Mouse (Mus musculus): ENCODE measurements around the gene Arl5c.

The Arl5c gene

GRCm38 (mm10) chr11:97995564-97996288, at the start of gene Arl5c:
Gene Arl5c, minus strand, starts transcription at chr11:97996181.
- peak; percentile 86 for DNase-seq (ENCODE audit: inconsistent ontology term)

GRCm38 (mm10) chr11:98045596-98045995, 49.6 kb upstream of the Arl5c start:
- no peak for DNase-seq (ENCODE audit: inconsistent ontology term)

DNA sequence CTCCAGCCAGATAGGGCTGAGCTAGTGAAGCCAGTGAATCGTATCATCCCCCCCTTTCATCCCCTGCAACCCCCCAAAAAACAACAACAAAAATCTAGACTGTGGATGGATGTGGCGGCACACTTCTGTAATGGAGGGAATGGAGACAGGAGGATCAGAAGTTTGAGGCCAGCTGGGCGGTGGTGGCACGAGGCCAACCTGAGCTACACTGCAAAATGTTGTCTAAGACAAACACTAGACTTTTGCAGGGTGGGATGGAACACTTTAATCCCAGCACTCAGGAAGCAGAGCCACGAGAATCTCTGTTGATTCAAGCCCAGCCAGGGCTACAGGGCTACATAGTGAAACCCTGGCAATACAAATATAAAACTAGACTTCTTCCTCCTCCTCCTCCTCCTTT, 48.1 kb upstream of the Arl5c start:
- no peak for DNase-seq (ENCODE audit: inconsistent ontology term)

DNA sequence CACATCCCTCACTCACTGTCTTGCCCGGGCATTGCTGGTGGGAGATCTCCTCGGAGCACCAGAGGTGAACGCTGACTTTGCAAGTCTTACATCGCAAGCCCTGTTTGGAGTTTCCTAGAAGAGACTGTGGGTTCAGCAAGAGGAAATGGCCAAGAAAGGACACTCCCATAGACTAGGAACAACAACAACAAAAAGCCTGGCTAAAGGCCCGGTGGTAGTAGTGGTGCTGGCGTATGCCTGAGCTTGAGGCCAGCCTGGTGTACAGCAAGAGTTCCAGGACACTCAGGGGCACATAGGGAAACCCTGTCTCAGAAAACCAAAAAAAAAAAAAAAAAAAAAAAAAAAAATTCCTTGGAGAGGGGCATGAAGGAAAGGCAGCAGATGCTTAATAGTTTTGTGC, 46.8 kb upstream of the Arl5c start:
- no peak for DNase-seq (ENCODE audit: inconsistent ontology term)

- DNase-seq (ENCODE audit: inconsistent ontology term): no peak
Observed at GRCm38 (mm10) chr11:98040975-98041374, 45.0 kb upstream of the Arl5c start.

DNA sequence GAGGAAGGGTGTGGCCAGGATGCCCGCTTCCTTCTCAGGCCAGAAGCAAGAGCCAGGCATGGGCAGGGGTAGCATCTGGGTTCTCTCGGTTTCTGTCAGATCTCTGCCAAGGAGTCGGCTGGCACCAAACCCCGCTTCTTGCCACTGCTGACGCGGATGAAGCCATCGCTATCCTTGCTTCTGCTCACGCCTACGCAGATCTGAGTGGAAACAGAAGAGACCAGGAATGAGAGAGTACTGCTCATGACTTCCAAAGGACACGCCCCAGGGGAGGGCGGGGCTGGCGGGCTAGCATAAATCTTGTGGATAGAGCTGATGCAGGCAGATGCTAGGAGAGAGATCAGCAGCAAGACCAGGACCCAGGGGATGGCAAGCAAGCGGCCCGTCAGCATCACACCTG, 41.9 kb upstream of the Arl5c start:
- no peak for DNase-seq (ENCODE audit: inconsistent ontology term)

GRCm38 (mm10) chr11:98035977-98036377, 40.0 kb upstream of the Arl5c start:
- DNase-seq (ENCODE audit: inconsistent ontology term): peak; percentile 90

DNA sequence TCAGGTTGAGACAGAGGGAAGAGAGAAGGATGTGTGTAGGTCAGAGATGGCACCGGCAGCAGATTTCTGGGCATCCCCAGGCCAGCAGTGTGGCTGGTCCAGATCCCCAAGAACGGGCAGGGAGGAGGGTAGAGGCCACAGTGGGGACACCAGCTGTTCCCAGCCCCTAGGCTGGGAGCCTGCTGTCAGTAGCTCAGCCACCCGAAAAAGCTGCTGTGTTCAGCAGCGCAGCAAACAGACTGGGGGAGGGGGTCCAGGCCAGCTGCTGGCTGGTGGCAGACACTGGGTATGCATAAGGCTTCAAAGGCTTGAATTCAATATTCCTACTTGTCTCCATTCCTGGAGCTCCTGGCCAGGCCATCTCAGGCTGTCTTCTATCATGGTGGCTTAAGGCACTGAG, 38.9 kb upstream of the Arl5c start:
- no peak for DNase-seq (ENCODE audit: inconsistent ontology term)

DNA sequence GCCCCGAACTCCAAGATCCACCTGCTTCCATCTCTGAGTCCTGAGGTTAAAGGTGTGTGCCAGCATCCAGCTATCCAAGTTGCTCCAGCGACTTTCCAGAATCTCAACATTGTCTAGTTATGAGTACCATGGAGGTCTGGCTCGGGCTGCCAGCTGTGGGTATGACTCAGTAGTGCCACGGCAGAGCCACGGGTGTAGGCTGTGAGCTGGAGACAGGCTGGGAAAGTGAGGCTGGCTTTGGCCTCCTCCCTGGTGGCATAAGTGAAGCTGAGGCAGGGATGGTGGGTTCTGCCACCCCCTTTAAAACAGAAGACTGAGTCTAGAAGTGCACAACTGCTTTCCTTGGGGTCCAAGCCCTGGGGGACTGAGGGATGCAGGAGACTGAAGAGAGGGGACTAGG, 38.1 kb upstream of the Arl5c start:
- DNase-seq (ENCODE audit: inconsistent ontology term): no peak

DNA sequence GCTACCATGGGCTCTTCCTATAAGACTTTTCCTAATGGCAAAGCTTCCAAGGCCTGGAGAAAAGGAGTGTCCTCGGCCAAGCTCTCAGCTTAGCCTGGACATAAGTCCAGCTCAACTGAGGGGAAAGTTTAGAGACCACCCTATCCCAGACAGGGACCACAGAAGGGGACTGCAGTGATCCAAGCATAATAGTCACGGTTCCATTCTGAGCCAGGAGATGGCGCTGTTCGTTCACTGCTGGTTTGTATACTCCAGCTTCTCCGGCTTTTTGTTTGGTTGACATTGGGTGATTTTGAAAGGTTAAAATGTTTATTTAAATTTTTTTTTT, 35.4 kb upstream of the Arl5c start:
- peak; percentile 60 for DNase-seq (ENCODE audit: inconsistent ontology term)

GRCm38 (mm10) chr11:98030701-98031442, 34.9 kb upstream of the Arl5c start:
- no peak for DNase-seq (ENCODE audit: inconsistent ontology term)

DNA sequence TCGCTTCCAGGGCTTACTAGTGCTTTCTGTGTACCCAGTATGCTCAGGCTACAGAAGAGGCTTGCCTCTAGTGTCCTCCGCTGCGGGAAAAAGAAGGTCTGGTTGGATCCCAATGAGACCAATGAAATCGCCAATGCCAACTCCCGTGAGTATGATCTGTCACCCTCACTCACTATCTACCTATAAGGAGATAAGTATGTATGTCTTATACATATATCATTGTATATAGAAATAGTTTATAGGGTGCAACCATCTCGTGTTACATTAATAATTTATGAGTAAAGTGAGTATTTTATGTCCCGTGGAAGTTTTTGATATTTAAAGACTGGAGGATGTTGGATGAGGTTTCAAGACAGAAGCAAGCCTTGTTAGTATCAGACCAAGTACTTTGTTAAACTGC, 31.8 kb upstream of the Arl5c start:
- DNase-seq (ENCODE audit: inconsistent ontology term): no peak

DNA sequence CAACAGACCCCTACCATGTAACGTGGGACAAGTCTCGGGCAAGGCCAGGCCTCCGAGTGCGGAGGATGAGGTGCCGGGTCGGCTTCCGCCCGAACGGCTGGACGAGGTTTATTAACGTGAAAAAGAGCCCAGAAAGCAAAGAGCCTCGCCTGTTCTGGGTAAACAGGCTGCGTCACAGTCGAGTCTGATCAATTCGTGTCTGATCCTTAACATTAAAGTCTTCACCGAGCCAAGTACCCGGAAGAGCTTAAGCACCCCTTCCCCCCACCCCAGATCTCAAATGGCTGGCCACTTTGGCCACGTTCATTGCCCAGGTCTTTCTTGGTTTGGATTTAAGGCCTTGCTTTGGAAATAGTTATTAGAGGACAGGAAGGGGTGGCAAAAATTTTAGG, 31.3 kb upstream of the Arl5c start:
- no peak for DNase-seq (ENCODE audit: inconsistent ontology term)

DNA sequence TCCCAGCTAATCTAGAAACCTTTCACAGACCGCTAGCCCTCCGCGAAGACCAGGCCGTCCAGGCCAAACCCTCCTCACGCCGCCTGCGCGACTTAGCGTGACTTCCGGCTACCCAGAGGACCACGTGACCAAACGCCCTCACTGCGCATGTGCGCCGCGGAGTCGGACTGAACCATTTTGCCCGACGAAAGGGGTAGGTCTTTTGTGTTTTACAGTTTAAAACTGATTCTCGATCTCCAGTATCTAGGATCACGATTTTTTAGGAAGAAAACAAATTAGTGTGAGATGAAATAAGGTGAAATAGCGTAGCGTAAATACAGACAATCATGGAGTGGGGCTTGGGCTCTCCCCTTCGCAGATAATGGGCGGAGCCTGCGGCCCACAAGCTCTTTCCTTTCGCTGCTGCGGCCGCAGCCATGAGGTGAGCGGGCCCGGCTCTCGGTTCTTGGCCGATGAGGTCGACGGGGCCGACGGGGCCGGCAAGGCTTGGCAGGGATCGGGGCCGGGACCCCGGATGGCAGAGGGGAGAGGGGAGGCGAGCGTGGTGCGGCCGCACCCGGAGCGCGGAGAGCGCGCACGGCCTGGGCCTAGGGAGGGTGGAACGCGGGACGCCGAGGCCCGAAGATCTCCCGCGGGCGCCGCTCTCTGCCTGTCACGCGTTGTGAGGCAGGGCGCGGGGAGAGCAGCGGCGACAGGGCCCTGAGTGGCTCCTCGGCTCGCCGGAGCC, 30.8 kb upstream of the Arl5c start, which contains the start of gene Rpl19:
TSS of gene Rpl19 (plus strand) at position 141 of the 727 bp plus-strand sequence.
- DNase-seq (ENCODE audit: inconsistent ontology term): peak; percentile 93

DNA sequence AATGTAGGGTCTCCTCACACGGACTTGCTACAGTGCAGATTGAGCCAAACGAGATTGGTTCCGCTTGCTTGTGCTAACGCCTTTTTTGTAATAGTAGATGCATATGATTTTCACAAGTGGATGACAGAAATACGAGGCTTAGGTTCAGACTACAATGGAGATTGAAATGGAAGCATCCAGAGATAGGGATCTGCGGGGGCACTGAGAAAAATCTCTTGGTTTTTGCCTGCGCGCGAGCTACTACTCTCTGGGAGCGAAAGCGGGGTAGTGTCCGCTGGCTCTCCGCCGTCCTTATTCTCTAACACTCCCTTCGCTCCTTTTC, 30.2 kb upstream of the Arl5c start:
- no peak for DNase-seq (ENCODE audit: inconsistent ontology term)

DNA sequence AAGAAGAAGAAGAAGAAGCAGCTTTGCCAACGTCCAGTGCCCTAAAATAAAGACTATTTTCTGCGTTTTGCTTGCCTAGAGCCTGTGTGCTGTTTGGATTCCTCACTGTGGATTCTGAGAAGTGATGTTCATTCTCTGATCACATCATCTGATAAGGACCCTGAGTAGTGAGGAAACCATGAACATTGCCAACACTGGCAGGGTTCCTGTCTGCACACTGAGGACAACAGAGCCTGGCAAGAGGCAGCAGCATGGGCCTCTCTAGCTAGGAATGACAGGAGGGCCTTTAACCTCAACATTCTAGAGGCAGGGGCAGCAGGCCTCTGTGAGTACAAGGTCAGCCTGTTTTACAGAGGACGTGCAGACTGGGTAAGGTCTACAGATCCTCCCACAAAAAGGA, 28.5 kb upstream of the Arl5c start:
- DNase-seq (ENCODE audit: inconsistent ontology term): no peak

DNA sequence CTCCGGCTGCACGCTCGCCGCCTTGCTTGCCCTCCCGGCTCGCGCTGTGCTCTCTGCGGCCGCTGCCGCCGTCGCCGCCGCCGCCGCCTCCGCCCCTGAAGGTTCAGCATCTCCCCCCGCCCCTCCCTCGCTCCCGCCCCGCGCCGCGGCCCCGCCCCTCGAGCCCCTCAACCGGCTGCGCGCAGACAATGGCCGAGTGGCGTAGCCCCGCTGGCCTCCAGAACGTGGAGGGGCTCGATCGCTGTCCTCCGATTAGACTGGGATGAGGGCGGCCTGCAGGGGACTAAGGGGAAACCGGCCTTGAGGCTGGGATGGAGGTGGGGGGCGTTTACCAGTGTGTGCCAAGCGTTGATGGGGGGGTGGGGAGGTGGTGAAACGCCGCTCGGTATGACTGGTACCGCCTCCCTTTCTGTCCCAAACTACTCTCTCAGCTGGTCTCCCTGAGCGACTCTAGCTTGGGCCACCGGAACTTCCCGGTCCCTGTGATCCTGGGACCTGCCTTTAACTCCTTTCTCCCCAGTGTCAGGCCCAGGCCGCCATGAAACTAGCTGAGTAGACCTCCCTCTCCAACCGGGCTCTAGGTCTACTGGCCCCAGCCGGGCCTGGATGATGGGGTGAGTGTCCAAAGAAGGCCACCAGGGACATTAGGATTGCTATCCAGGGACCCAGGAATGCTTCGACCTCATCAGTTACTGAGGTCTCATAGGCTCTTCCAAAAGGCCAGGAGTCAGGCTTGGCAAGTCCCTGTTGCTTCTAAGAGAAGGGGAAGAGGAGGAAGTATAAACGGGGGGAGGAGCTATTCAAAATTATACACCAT, 26.8 kb upstream of the Arl5c start, which contains the start of gene Cacnb1:
TSS of gene Cacnb1 (minus strand) at position 480 of the 817 bp plus-strand sequence.
- DNase-seq (ENCODE audit: inconsistent ontology term): peak; percentile 91

DNA sequence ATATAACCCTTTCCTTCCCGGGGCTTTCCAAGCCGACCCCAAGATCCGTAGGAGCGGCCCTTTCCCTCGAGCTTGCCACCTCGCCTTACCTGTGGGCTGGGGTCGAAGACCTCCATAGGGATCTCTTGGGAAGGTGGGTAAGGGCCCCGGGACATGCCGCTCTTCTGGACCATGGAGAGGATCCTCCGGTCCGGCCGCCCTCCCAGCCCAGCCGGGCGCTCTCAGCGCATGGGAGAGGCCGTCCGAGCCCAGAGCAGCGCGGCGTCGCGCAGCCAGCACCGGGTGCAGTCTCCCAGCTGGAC, 26.2 kb upstream of the Arl5c start:
- no peak for DNase-seq (ENCODE audit: inconsistent ontology term)

DNA sequence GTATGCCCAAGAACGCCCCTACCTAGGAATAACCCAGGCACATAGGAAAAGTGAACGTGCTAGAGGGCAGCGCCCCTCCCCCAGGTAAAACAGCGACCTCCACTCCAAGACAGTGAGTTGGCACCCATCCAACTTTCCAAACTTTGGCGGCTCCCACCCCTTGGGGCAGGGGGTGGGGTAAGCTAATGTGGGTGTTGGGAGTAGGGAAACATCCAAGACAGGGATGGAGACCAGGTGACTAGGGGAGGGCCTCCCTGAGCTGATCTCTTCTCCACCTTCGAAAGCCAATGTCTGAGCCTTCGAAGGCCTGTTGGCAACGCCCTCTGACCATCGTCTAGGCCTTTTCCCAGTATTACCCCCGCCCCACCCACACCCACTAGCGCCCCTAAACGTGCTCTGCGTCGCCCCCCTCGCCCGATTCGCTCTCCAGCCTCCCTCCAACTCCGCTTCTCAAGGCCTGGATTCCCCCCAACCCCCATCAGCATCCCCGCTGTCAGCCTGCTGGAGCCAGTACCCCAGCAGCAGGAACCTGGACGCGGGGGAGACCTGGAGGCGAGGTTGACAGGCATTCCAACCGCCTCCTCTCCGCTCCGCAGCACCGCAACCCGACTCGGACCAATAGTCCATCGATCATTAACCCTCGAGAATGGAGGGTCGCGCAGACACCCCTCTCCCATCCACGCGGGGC, 25.7 kb upstream of the Arl5c start:
- DNase-seq (ENCODE audit: inconsistent ontology term): peak; percentile 66

GRCm38 (mm10) chr11:98021118-98021517, 25.1 kb upstream of the Arl5c start:
- no peak for DNase-seq (ENCODE audit: inconsistent ontology term)

DNA sequence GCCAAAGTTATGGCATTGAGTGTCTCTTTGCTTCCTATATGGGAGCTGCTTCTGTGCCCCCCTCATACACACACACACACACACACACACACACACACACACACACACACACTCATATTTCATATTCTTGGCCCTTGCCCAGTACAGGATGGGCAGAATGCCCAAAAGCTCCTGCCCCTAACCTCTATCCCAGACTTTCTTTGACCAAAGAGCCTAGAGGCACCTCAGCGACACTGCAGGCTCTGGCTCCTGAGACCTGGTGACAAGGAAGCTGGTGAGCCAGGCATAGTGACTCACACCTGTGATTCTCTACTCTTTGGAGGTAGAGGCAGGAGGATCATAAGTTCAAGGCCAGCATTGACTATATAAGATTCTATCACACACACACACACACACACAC, 24.7 kb upstream of the Arl5c start:
- DNase-seq (ENCODE audit: inconsistent ontology term): no peak

Data from Muller cell, postnatal 12 days (primary cell).